Mouse (Mus musculus) midbrain, postnatal 0 days (tissue): ENCODE measurements around the gene Slit3. TPM values are rescaled to one million over a fixed set of nuclear protein-coding genes. Genes with fewer than 3 reads are reported as not detected.

Source experiments
- ATAC-seq: fragments of 200-750 bp; cut with Nextera tagmentation; 2 replicates; pipeline ENCODE4 v1.8.0; 2017; ENCODE audit warnings: moderate number of reproducible peaks, mild to moderate bottlenecking, moderate TSS enrichment, moderate library complexity; ENCODE audit not compliant: low FRiP score
- DNase-seq: peaks from one replicate; pipeline ENCODE4 v3.0.0-alpha.2; 2015; ENCODE audit warnings: low spot score
- H3K27ac ChIP-seq: fragments of 300-500 bp; sonication (generic); 2 replicates; pipeline ENCODE4 v1.5.1; 2014; ENCODE audit warnings: low read depth, mild to moderate bottlenecking, low read length, mixed read lengths
- H3K27me3 ChIP-seq: fragments of 300-500 bp; sonication (generic); 2 replicates; pipeline ENCODE4 v1.6.1; 2014; ENCODE audit warnings: low read length, control low read depth, mixed read lengths; ENCODE audit not compliant: insufficient read depth
- H3K36me3 ChIP-seq: fragments of 300-500 bp; sonication (generic); 2 replicates; pipeline ENCODE4 v1.6.1; 2014; ENCODE audit warnings: low read length, control low read depth, mixed read lengths; ENCODE audit not compliant: insufficient read depth
- H3K4me1 ChIP-seq: fragments of 300-500 bp; sonication (generic); 2 replicates; pipeline ENCODE4 v1.6.1; 2014; ENCODE audit warnings: mild to moderate bottlenecking, control low read depth, antibody characterized with exemption, low read length, mixed read lengths; ENCODE audit not compliant: insufficient read depth
- H3K4me2 ChIP-seq: fragments of 300-500 bp; sonication (generic); 2 replicates; pipeline ENCODE4 v1.6.1; 2014; ENCODE audit warnings: low read depth, mild to moderate bottlenecking, low read length, mixed read lengths; ENCODE audit not compliant: poor library complexity, severe bottlenecking
- H3K4me3 ChIP-seq: fragments of 300-500 bp; sonication (generic); 2 replicates; pipeline ENCODE4 v1.5.1; 2014; ENCODE audit warnings: low read depth, mild to moderate bottlenecking, low read length, moderate library complexity
- H3K9ac ChIP-seq: fragments of 300-500 bp; sonication (generic); replicated peaks from 2 replicates; pipeline ENCODE4 v1.6.1; 2014; ENCODE audit warnings: mild to moderate bottlenecking, low read length, moderate library complexity, mixed read lengths; ENCODE audit not compliant: poor library complexity, severe bottlenecking
- H3K9me3 ChIP-seq: fragments of 300-500 bp; sonication (generic); 2 replicates; pipeline ENCODE4 v1.6.1; 2016; ENCODE audit warnings: low read length, control low read depth
- CTCF ChIP-seq: IDR thresholded peaks from 2 replicates; pipeline ENCODE4 v1.5.1; 2016; ENCODE audit warnings: antibody characterized with exemption, mild to moderate bottlenecking
- WGBS: fragments of 180-500 bp; shearing (Covaris S2); extraction: QIAGEN DNeasy Blood & Tissue Kit; methylation state at CpG from one replicate; pipeline ENCODE4 v1.1.7; 2014; 5-methylcytosine and 5-hydroxymethylcytosine counted together
- polyA plus RNA-seq: library from polyadenylated mRNA; unstranded; fragments of >200 nt; fragmentation: Nextera tagmentation; extraction: Ambion mirVana; gene quantifications from 2 replicates; pipeline ENCODE4 v1.2.1, GENCODE M21; 2015
- total RNA-seq: library from RNA; depleted of rRNA; stranded (reverse); fragments of >200 nt; gene quantifications from 2 replicates; pipeline ENCODE4 v1.2.3, GENCODE M21; 2014

The Slit3 gene
- total and polyA plus RNA-seq, 2 experiments from 2014 or later = 3.6 to 7.7 TPM

DNA sequence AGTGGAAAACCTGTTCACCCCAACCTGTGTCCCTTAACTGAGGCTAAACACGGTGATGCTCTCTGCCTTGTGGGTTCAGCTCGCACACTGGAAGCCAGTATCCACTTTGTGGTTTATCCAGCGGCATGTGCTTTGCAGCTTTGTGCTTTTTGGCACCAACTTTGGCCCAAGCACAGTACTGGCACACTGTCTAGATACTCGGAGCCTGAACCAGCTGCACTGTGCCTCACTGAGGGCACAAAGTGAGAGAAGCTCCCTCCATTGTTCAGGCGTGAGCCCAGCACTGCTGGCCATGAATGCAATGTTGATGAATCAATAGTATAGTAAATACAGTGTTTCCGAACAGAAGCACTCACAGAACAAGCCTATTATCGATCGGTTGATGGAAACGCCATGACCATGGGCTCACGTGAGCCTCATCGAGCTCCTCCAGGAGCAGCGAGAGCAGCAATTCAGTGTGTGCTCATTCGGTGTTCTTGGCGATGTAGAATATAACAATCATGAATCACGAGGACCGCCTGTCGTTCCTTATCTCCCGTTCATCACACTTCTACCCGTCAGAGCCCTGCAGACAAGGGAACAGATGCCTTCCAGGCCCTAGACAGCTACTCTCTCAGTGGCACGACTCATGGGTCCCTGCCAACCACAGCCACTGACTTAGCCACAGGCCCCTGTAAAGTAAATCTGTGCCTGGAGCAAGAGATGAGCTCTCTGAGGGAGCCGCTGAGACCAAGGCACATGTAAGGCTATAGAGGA is 503.7 kb downstream of the Slit3 start:
- 0 out of 2 replicates have a peak, but pooled peaks cover 2% of the 10 kb centered on the region for H3K36me3 ChIP-seq
- no peaks in the 10 kb centered on the region for H3K4me1 ChIP-seq
- DNase-seq = peak; percentile 61
- no peaks in the 10 kb centered on the region for H3K27me3 ChIP-seq
- peaks cover 1% of the 10 kb centered on the region; the same call in 1 of the 2 replicates for H3K9me3 ChIP-seq
- no peak for ATAC-seq
- 70% methylated on average over 21 of the region's 21 CpGs for WGBS
- H3K27ac ChIP-seq = no peak overlapping the region
- H3K4me3 ChIP-seq = no peak overlapping the region
- no peak overlapping the region for H3K4me2 ChIP-seq
- no peak for TF ChIP-seq CTCF
- H3K9ac ChIP-seq = no peak overlapping the region

GRCm38 (mm10) chr11:35625576-35625975 is 504.6 kb downstream of the Slit3 start:
- Histone ChIP-seq H3K9me3 (no peaks in the 10 kb centered on the region), H3K4me1 (no peaks in the 10 kb centered on the region), H3K36me3 (peaks cover 6% of the 10 kb centered on the region; the same call in 1 of the 2 replicates), H3K9ac (no peak overlapping the region), H3K4me3 (no peak overlapping the region), H3K27ac (no peak overlapping the region), H3K27me3 (no peaks in the 10 kb centered on the region), H3K4me2 (no peak overlapping the region)
- no peak for ATAC-seq
- no peak for DNase-seq
- WGBS = 82% methylated on average over 5 of the region's 6 CpGs
- TF ChIP-seq CTCF = no peak

DNA sequence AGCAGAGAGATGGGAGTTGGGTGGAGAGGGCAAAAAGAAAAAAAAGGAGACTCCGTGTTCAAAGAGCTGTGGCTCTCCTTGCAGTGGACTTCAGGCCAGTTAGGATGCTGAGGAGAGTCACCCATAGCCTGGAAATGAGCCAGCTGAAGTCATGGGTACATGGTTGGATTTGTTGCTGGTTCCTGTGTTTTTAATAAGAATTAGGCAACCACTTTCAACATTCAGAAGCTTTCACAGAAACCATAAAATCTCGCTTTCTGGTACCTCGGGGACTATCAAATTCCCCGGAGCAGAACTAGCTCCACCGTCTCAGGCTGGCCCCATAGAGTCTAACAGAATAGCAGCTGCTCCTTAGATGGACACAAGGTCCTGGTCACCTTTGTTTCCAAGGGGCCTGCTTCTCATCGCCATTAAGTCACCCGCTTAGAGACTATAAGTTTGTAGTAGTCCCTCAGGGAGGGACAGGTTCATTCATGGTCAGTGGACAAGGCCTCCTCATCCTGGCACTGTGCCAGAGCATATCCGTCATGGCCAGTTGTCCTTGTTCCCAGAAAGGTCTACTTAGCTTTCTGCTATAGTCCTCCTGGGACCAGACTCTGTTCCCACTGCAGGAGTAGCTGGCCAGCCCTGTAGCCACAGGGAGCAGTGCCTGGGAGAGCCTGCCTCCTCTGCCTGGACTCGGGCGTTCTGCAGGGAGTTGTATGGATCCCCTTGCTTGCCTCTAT is 505.3 kb downstream of the Slit3 start:
- DNase-seq (no peak), ATAC-seq (no peak)
- Histone ChIP-seq H3K4me3 (no peak overlapping the region), H3K9me3 (no peaks in the 10 kb centered on the region), H3K4me1 (no peaks in the 10 kb centered on the region), H3K9ac (no peak overlapping the region), H3K36me3 (peaks cover 6% of the 10 kb centered on the region; the same call in 1 of the 2 replicates), H3K27me3 (no peaks in the 10 kb centered on the region), H3K4me2 (no peak overlapping the region), H3K27ac (no peak overlapping the region)
- WGBS = 82% methylated on average over 10 of the region's 10 CpGs
- TF ChIP-seq CTCF = no peak

DNA sequence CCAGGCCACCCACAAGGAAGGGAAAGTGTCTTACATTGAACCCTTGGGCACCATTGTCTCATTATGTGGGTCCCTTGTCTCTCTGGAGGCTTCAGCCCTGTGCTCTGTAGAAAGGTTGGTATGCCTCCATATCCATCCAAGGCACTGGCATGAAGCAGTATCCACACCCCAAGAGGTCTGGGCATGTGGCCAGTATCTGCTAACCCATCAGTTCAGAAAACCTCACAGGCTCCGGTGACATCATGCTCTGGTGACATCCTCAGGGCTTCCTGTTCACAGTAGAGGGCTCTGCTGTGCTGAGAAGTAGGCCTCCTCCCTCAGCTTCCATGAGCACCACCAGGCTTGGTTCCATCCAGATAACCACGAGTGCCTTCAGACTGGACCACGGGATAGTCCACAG is 506.8 kb downstream of the Slit3 start:
- no peak overlapping the region for H3K4me2 ChIP-seq
- DNase-seq (peak; percentile 50), ATAC-seq (no peak)
- peaks cover 6% of the 10 kb centered on the region; the same call in 1 of the 2 replicates for H3K36me3 ChIP-seq
- WGBS = 86% methylated on average over 3 of the region's 3 CpGs
- no peaks in the 10 kb centered on the region for H3K4me1 ChIP-seq
- no peaks in the 10 kb centered on the region for H3K27me3 ChIP-seq
- no peak overlapping the region for H3K4me3 ChIP-seq
- no peak for TF ChIP-seq CTCF
- no peak overlapping the region for H3K9ac ChIP-seq
- H3K27ac ChIP-seq = no peak overlapping the region
- no peaks in the 10 kb centered on the region for H3K9me3 ChIP-seq

DNA sequence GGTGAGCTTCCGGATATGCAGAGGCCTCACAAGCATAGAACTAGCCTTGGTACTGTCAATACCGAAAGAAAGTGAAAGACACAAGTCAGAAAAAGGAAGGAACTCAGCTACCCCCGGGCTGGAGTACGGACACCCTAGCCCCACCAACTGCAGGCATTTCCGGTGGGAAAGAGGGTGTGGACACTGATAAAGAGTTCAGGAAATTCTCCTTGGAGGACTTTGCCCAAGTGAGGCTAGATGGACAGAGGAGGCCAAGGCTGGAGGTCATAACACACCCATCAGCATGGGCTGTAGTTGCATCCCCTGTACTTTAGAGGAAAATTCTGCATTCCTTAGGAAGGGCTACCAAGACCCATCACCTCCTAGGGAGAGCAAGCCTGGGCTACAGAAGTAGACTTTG is 511.2 kb downstream of the Slit3 start:
- H3K4me3 ChIP-seq = no peak overlapping the region
- no peaks in the 10 kb centered on the region for H3K9me3 ChIP-seq
- no peak for ATAC-seq
- DNase-seq = no peak
- no peak overlapping the region for H3K27ac ChIP-seq
- 91% methylated on average over 5 of the region's 5 CpGs for WGBS
- no peak overlapping the region for H3K4me2 ChIP-seq
- no peaks in the 10 kb centered on the region for H3K27me3 ChIP-seq
- peaks cover 6% of the 10 kb centered on the region; the same call in 1 of the 2 replicates for H3K36me3 ChIP-seq
- H3K4me1 ChIP-seq = no peaks in the 10 kb centered on the region; the same call in 1 of the 2 replicates
- H3K9ac ChIP-seq = no peak overlapping the region
- no peak for TF ChIP-seq CTCF

DNA sequence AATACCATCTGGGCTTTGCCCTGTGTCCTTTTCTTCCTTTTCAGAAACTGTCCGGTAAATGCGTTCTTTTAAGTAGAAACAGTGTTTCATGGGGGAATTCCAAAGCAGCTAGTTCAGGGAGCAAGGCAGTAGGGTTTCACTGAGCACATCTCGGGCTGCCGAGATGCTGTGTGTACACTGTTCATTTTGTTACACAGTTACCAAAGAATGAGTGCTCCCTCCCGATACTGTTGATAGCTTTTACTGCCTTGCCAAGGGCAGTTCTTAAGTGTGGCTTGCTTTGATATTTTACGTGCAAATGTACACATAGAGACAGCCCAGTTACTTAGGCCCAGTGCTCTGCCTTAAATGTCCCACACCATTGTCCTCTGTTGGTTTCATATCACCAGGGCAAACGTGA is 516.1 kb downstream of the Slit3 start:
- no peak overlapping the region for H3K9ac ChIP-seq
- H3K4me1 ChIP-seq = no peaks in the 10 kb centered on the region; the same call in 1 of the 2 replicates
- no peaks in the 10 kb centered on the region for H3K9me3 ChIP-seq
- WGBS = 66% methylated on average over 7 of the region's 7 CpGs
- no peaks in the 10 kb centered on the region for H3K36me3 ChIP-seq
- H3K27ac ChIP-seq = no peak overlapping the region
- no peaks in the 10 kb centered on the region for H3K27me3 ChIP-seq
- DNase-seq (no peak), ATAC-seq (no peak)
- H3K4me2 ChIP-seq = no peak overlapping the region
- TF ChIP-seq CTCF = no peak
- no peak overlapping the region for H3K4me3 ChIP-seq
